Mouse (Mus musculus): ENCODE measurements around the gene Hcn2. TPM values are rescaled to one million over a fixed set of nuclear protein-coding genes. Genes with fewer than 3 reads are reported as not detected.

The Hcn2 gene
- polyA plus RNA-seq, 1 experiment from 2014 or later = not detected

DNA sequence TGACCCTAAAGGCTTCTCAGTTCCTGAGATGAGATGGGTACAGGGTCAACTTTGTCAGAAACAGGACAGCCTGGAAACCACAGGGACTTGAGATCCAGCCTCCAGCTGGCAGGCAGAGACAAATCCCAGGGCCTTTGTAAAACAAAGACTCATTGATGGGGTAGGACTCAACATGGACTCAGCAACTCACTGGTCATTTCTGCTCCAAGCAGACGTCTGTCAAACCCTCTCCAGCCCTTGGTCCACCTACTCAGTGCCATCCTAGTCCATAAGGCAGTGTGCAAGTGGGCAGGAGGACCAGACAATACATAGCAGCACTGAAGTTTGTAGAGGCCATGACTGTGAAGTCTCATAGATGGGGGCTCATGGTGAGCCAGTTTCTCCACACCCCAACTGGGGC is 3.3 kb upstream of the Hcn2 start:
- peaks cover 14% of the 10 kb centered on the region for H3K4me1 ChIP-seq (ENCODE audit: control insufficient read depth, insufficient read depth, low read length)
- no peak for ATAC-seq (ENCODE audit: insufficient read depth, low FRiP score)
- H3K4me2 ChIP-seq (ENCODE audit: low read depth, low read length) = no peak overlapping the region
- no peak overlapping the region for H3K9ac ChIP-seq (ENCODE audit: low read length)
- peaks cover 39% of the 10 kb centered on the region for H3K27me3 ChIP-seq (ENCODE audit: control insufficient read depth, insufficient read depth, low read length)
- 22% methylated on average over 1 of the region's 1 CpGs for WGBS
- H3K36me3 ChIP-seq (ENCODE audit: control insufficient read depth, insufficient read depth, low read length) = peaks cover 34% of the 10 kb centered on the region
- H3K27ac ChIP-seq (ENCODE audit: low read length) = no peak overlapping the region
- H3K4me3 ChIP-seq (replicated peaks; ENCODE audit: low read length) = no peak overlapping the region
- no peaks in the 10 kb centered on the region for H3K9me3 ChIP-seq (replicated peaks; ENCODE audit: control insufficient read depth, low read length)

DNA sequence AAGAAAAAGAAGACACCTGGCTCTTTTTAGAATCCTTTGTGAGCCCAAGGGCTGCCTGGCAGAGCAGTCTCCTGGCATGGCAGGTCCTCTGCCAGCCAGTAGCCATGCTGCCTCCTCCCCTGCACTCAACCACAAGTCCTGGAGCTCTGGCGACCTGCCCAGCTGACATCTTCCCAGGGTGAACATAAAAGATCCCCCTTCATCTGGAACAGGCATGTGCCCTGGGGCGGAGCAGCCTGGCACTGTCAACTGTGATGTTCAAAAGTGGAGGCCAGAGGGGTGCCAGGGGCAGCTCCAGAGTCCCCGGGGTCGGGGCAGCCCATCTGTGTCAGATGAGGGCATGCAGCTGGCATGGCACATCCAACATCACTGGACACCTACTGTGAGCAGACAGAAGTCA is 1.4 kb upstream of the Hcn2 start:
- H3K27me3 ChIP-seq (ENCODE audit: control insufficient read depth, insufficient read depth, low read length) = peaks cover 41% of the 10 kb centered on the region
- 62% methylated on average over 4 of the region's 4 CpGs for WGBS

DNA sequence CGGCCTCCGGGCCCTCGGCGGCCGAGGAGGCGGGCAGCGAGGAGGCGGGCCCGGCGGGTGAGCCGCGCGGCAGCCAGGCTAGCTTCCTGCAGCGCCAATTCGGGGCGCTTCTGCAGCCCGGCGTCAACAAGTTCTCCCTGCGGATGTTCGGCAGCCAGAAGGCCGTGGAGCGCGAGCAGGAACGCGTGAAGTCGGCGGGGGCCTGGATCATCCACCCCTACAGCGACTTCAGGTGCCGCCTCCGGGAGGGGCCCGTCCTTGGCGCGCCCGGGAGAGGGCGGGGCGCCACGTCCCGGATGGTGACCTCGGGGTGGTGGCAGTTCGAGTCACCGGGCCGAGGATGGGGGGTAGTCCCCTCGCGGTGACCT is 538 bp downstream of the Hcn2 start:
- H3K9ac ChIP-seq (ENCODE audit: low read length) = peak overlapping the region; percentile 66
- H3K4me2 ChIP-seq (ENCODE audit: low read depth, low read length) = peak overlapping the region; percentile 95
- H3K4me3 ChIP-seq (replicated peaks; ENCODE audit: low read length) = peak overlapping the region; percentile 63
- H3K4me1 ChIP-seq (ENCODE audit: control insufficient read depth, insufficient read depth, low read length) = peaks cover 14% of the 10 kb centered on the region
- no peak for ATAC-seq (ENCODE audit: insufficient read depth, low FRiP score)
- under 1% methylated on average over 44 of the region's 44 CpGs for WGBS
- no peak overlapping the region for H3K27ac ChIP-seq (ENCODE audit: low read length)
- H3K36me3 ChIP-seq (ENCODE audit: control insufficient read depth, insufficient read depth, low read length) = peaks cover 2% of the 10 kb centered on the region; the same call in 1 of the 2 replicates
- no peaks in the 10 kb centered on the region for H3K9me3 ChIP-seq (replicated peaks; ENCODE audit: control insufficient read depth, low read length)
- H3K27me3 ChIP-seq (ENCODE audit: control insufficient read depth, insufficient read depth, low read length) = peaks cover 41% of the 10 kb centered on the region

More for the DNA sequence above, 1.4 kb upstream of the Hcn2 start:
- H3K4me1 ChIP-seq (ENCODE audit: control insufficient read depth, insufficient read depth, low read length) = peaks cover 14% of the 10 kb centered on the region
- H3K9me3 ChIP-seq (replicated peaks; ENCODE audit: control insufficient read depth, low read length) = no peaks in the 10 kb centered on the region
- H3K27ac ChIP-seq (ENCODE audit: low read length) = no peak overlapping the region
- no peak overlapping the region for H3K4me2 ChIP-seq (ENCODE audit: low read depth, low read length)
- H3K4me3 ChIP-seq (replicated peaks; ENCODE audit: low read length) = no peak overlapping the region
- ATAC-seq (ENCODE audit: insufficient read depth, low FRiP score) = no peak
- H3K36me3 ChIP-seq (ENCODE audit: control insufficient read depth, insufficient read depth, low read length) = peaks cover 21% of the 10 kb centered on the region
- no peak overlapping the region for H3K9ac ChIP-seq (ENCODE audit: low read length)

DNA sequence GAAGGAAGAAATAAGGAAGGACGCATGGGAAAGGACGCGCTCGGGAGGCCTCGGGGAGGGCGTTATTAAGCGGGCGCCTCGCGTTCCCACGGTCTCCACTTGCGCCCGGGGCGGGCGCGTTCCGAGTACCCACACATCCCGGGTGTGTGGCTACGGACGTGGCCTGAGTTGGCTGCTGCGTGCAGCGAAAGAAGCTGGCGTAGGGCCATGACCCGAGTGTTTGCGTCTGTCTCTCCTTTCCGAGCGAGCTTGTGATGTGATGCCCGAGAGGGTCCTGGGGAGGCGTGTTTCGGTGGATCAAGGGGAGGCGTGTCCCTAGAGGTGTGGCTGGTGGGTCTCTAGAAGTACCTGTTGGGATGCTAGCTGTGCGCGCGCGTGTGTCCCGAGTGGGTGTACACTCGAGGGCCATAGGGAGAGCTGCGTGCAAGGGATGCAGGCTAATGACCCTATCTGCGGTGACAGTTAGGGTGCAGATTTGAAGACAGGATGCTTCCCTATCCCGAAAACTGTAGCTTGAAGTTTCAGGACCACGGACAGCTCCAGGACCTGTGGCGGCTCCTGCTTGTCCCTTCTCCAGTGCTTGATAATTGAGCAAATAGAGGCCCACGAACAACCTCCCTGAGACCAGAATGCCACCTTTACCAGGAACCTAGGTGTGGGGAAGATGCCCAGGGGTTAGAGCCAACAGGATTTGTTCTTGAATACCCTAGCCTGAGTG is 1.4 kb downstream of the Hcn2 start:
- H3K9ac ChIP-seq (ENCODE audit: low read length) = no peak overlapping the region
- H3K4me3 ChIP-seq (replicated peaks; ENCODE audit: low read length) = peak overlapping the region; percentile 63
- peak overlapping the region; percentile 95 for H3K4me2 ChIP-seq (ENCODE audit: low read depth, low read length)
- WGBS = 4% methylated on average over 43 of the region's 43 CpGs
- H3K27me3 ChIP-seq (ENCODE audit: control insufficient read depth, insufficient read depth, low read length) = peaks cover 41% of the 10 kb centered on the region
- H3K4me1 ChIP-seq (ENCODE audit: control insufficient read depth, insufficient read depth, low read length) = peaks cover 14% of the 10 kb centered on the region
- no peaks in the 10 kb centered on the region for H3K9me3 ChIP-seq (replicated peaks; ENCODE audit: control insufficient read depth, low read length)
- no peak overlapping the region for H3K27ac ChIP-seq (ENCODE audit: low read length)
- no peaks in the 10 kb centered on the region for H3K36me3 ChIP-seq (ENCODE audit: control insufficient read depth, insufficient read depth, low read length)
- ATAC-seq (ENCODE audit: insufficient read depth, low FRiP score) = no peak

DNA sequence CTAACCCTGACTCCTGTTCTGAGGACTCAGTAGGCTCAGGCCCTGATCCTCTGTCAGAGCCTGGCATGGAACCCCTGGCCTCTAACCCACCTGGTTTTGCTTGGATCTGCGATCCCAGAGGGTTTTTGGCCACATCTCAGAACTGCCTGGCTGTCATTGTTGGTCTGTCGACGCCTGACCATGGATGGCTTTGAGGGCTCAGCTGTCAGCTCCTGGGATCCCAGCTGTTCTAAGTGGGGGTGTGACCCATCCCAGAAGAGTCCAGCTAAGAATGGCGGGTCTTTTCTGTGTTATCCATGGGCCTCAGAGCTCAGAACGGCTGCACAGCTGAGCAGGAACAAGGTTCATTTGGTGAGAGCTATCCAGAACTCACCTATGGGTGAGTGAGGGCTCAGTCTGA is 4.7 kb downstream of the Hcn2 start:
- no peak for ATAC-seq (ENCODE audit: insufficient read depth, low FRiP score)
- H3K4me1 ChIP-seq (ENCODE audit: control insufficient read depth, insufficient read depth, low read length) = peaks cover 13% of the 10 kb centered on the region
- no peaks in the 10 kb centered on the region for H3K9me3 ChIP-seq (replicated peaks; ENCODE audit: control insufficient read depth, low read length)
- no peak overlapping the region for H3K9ac ChIP-seq (ENCODE audit: low read length)
- no peak overlapping the region for H3K4me3 ChIP-seq (replicated peaks; ENCODE audit: low read length)
- 59% methylated on average over 5 of the region's 5 CpGs for WGBS
- no peak overlapping the region for H3K27ac ChIP-seq (ENCODE audit: low read length)
- H3K4me2 ChIP-seq (ENCODE audit: low read depth, low read length) = no peak overlapping the region
- no peaks in the 10 kb centered on the region for H3K36me3 ChIP-seq (ENCODE audit: control insufficient read depth, insufficient read depth, low read length)
- peaks cover 21% of the 10 kb centered on the region for H3K27me3 ChIP-seq (ENCODE audit: control insufficient read depth, insufficient read depth, low read length)

DNA sequence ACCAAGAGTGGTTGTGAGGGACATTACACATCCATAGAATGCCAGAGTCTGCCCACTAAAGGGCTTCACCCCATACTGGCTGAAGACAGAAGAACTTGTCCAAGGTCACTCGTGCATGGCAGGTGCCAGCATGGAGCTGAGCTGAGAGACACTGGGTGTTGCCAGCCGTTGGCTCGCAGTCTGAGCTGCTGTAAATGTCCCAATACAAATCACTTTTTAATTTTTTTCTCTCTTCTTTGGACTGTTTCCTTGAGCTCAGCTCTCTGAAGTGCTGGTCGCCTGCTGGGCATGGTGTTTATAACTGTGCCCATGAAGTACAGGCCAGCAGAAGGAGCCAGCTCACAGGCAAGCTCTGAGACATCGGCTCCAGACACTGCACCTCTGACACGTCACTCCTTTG is 6.6 kb downstream of the Hcn2 start:
- Histone ChIP-seq H3K9me3 (replicated peaks; ENCODE audit: control insufficient read depth, low read length) (no peaks in the 10 kb centered on the region), H3K27me3 (ENCODE audit: control insufficient read depth, insufficient read depth, low read length) (peaks cover 4% of the 10 kb centered on the region), H3K9ac (ENCODE audit: low read length) (no peak overlapping the region), H3K4me2 (ENCODE audit: low read depth, low read length) (no peak overlapping the region), H3K4me3 (replicated peaks; ENCODE audit: low read length) (no peak overlapping the region), H3K36me3 (ENCODE audit: control insufficient read depth, insufficient read depth, low read length) (no peaks in the 10 kb centered on the region), H3K27ac (ENCODE audit: low read length) (no peak overlapping the region), H3K4me1 (ENCODE audit: control insufficient read depth, insufficient read depth, low read length) (no peaks in the 10 kb centered on the region)
- ATAC-seq (ENCODE audit: insufficient read depth, low FRiP score) = no peak
- 63% methylated on average over 6 of the region's 6 CpGs for WGBS

DNA sequence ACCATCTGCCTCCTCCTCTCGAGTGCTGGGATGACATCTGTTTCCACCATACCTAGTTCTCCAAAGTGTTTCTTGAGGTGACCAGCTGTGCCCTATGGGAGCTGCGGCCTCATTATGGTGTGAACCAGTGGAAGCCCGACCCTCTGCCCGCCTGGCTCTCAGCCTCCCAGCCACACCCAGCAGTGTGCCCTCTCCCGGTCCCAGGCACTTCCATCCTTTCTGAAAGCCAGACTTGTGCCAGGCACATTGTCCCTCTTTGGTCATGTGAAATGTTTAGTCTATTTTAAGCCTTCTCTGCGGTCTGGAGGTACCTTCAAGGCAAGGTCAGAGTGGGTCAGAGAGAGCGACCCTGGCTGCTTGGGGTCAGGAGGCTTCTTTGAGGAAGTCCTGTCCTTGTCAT is 7.3 kb downstream of the Hcn2 start:
- 75% methylated on average over 7 of the region's 7 CpGs for WGBS
- ATAC-seq (ENCODE audit: insufficient read depth, low FRiP score) = no peak
- Histone ChIP-seq H3K4me3 (replicated peaks; ENCODE audit: low read length) (no peak overlapping the region), H3K9me3 (replicated peaks; ENCODE audit: control insufficient read depth, low read length) (no peaks in the 10 kb centered on the region), H3K27me3 (ENCODE audit: control insufficient read depth, insufficient read depth, low read length) (no peaks in the 10 kb centered on the region), H3K9ac (ENCODE audit: low read length) (no peak overlapping the region), H3K36me3 (ENCODE audit: control insufficient read depth, insufficient read depth, low read length) (no peaks in the 10 kb centered on the region), H3K4me2 (ENCODE audit: low read depth, low read length) (no peak overlapping the region), H3K4me1 (ENCODE audit: control insufficient read depth, insufficient read depth, low read length) (no peaks in the 10 kb centered on the region), H3K27ac (ENCODE audit: low read length) (no peak overlapping the region)

DNA sequence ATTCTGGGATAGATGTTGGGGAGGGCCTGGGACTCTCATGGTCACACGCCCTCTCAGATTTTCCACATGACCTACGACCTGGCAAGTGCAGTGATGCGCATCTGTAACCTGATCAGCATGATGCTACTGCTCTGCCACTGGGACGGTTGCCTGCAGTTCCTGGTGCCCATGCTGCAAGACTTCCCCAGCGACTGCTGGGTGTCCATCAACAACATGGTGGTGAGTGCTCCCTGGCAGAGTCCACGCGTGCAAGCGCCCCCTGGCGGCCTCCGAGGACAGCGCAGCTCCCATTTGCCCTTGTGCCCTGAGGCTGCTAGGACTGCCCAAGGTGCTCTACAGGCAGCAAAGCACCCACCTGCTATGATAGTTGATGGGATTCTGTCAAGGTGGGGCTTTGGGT is 9.7 kb downstream of the Hcn2 start:
- WGBS = 37% methylated on average over 11 of the region's 11 CpGs
- H3K9me3 ChIP-seq (replicated peaks; ENCODE audit: control insufficient read depth, low read length) = no peaks in the 10 kb centered on the region
- no peak overlapping the region for H3K4me3 ChIP-seq (replicated peaks; ENCODE audit: low read length)
- no peak overlapping the region for H3K27ac ChIP-seq (ENCODE audit: low read length)
- no peak overlapping the region for H3K4me2 ChIP-seq (ENCODE audit: low read depth, low read length)
- H3K36me3 ChIP-seq (ENCODE audit: control insufficient read depth, insufficient read depth, low read length) = no peaks in the 10 kb centered on the region
- no peak for ATAC-seq (ENCODE audit: insufficient read depth, low FRiP score)
- H3K27me3 ChIP-seq (ENCODE audit: control insufficient read depth, insufficient read depth, low read length) = no peaks in the 10 kb centered on the region
- no peaks in the 10 kb centered on the region for H3K4me1 ChIP-seq (ENCODE audit: control insufficient read depth, insufficient read depth, low read length)
- H3K9ac ChIP-seq (ENCODE audit: low read length) = no peak overlapping the region

DNA sequence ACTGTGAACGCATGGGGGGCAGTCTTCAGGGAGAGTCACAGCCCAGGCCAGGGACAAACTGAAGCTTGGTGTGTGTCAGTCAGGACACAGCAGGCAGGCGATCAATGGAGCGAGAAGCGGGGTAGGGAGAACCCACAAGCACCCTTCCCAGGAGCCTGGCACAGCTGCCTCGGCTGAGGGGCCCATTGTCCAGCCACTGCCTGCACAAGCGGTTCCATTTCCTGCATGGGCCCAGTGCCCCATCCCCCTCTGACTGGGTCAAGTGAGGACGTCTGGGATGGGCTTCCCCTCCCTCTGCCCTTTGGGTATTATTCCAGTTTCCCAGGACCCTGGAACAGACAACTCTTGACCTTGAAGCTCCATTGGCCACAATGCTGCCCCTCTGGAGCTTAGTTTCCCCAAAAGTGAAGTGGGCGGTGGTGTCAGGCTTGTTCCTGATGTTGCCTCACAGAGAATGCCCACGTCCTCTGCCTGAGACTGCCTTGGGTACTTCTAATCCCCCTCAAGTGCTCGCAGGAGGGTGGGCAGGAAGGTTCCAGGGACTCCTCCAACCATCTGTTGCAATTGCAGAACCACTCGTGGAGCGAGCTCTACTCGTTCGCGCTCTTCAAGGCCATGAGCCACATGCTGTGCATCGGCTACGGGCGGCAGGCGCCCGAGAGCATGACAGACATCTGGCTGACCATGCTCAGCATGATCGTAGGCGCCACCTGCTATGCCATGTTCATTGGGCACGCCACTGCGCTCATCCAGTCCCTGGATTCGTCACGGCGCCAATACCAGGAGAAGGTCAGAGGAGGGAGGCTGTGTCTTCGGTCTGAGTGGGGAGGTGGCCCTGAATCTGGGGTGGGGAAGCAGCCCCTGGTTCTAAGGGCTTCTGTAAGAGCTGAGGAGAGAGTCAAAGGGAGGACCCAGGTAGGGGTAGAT is 12.2 kb downstream of the Hcn2 start:
- no peaks in the 10 kb centered on the region for H3K4me1 ChIP-seq (ENCODE audit: control insufficient read depth, insufficient read depth, low read length)
- no peak overlapping the region for H3K9ac ChIP-seq (ENCODE audit: low read length)
- 0 out of 2 replicates have a peak, but pooled peaks have one; percentile 22 for ATAC-seq (ENCODE audit: insufficient read depth, low FRiP score)
- H3K4me2 ChIP-seq (ENCODE audit: low read depth, low read length) = no peak overlapping the region
- H3K27ac ChIP-seq (ENCODE audit: low read length) = no peak overlapping the region
- no peaks in the 10 kb centered on the region for H3K9me3 ChIP-seq (replicated peaks; ENCODE audit: control insufficient read depth, low read length)
- no peak overlapping the region for H3K4me3 ChIP-seq (replicated peaks; ENCODE audit: low read length)
- H3K36me3 ChIP-seq (ENCODE audit: control insufficient read depth, insufficient read depth, low read length) = 0 out of 2 replicates have a peak, but pooled peaks cover under 1% of the 10 kb centered on the region
- WGBS = 62% methylated on average over 28 of the region's 28 CpGs
- H3K27me3 ChIP-seq (ENCODE audit: control insufficient read depth, insufficient read depth, low read length) = no peaks in the 10 kb centered on the region

Measured in stomach, embryonic 16.5 days (tissue).